Mouse (Mus musculus) bone marrow macrophage, adult 2 months (primary cell): Measurements from ENCODE around the gene Dusp6.

Source experiments
- CTCF ChIP-seq: IDR thresholded peaks from 2 replicates; pipeline ENCODE4 v1.5.1; 2012; ENCODE audit warnings: low read depth, mild to moderate bottlenecking, low read length, moderate library complexity
- POLR2A ChIP-seq: IDR thresholded peaks from 2 replicates; pipeline ENCODE4 v1.6.1; 2012; ENCODE audit warnings: mild to moderate bottlenecking, low read depth, low read length, borderline replicate concordance

GRCm38 (mm10) chr10:99227968-99228864, 34.8 kb upstream of the Dusp6 start:
- TF ChIP-seq POLR2A: no peak
- TF ChIP-seq CTCF: no peak
